Mouse (Mus musculus) neutrophil, adult 83 days (primary cell): ENCODE data around the gene Hils1. TPM values are rescaled to one million over a fixed set of nuclear protein-coding genes. Genes with fewer than 3 reads are reported as not detected.

Experiments
- total RNA-seq, 2 experiments: library from RNA; stranded (reverse); gene quantifications; one replicate each; pipeline ENCODE4 v1.2.4; 2023

The Hils1 gene
- not detected for total RNA-seq

GRCm38 (mm10) chr11:94967419-94967818 is at the start of gene Hils1:
TSS of gene Hils1 (plus strand) at chr11:94967593.

GRCm38 (mm10) chr11:94936045-94936444 is 31.3 kb upstream of the Hils1 start, which contains the start of gene Col1a1:
TSS of gene Col1a1 (plus strand) at chr11:94936224.

GRCm38 (mm10) chr11:94976199-94976598 is 8.8 kb downstream of the Hils1 start, which contains the start of gene Sgca:
TSS of gene Sgca (minus strand) at chr11:94976327.

GRCm38 (mm10) chr11:94990749-94991577 is 23.6 kb downstream of the Hils1 start, which contains the start of gene Ppp1r9b:
TSS of gene Ppp1r9b (plus strand) at chr11:94991035.

GRCm38 (mm10) chr11:95009629-95010014 is 42.2 kb downstream of the Hils1 start, which contains the start of gene Samd14:
TSS of gene Samd14 (plus strand) at chr11:95009879.

Other genes starting within 250 kb of the Hils1 start
- not detected for gene Cdc34b, start 225.8 kb upstream of the Hils1 start, total RNA-seq
- not detected for gene Tmem92, start 184.9 kb upstream of the Hils1 start, total RNA-seq
- gene Col1a1, start 31.4 kb upstream of the Hils1 start, total RNA-seq, result 100 to 1,000 TPM; 370 to 474 TPM
- gene Sgca, start 8.7 kb downstream of the Hils1 start, total RNA-seq, result not detected
- 100 to 1,000 TPM; 111 to 115 TPM for gene Ppp1r9b, start 23.4 kb downstream of the Hils1 start, total RNA-seq
- 10 to 100 TPM in 1 of 2 experiments, 1 to 10 TPM in 1; 7.4 to 11.7 TPM for gene Samd14, start 42.3 kb downstream of the Hils1 start, total RNA-seq
- gene Pdk2, start 73.8 kb downstream of the Hils1 start, total RNA-seq, result 1 to 10 TPM; 4.0 to 5.4 TPM
- not detected for gene Itga3, start 109.2 kb downstream of the Hils1 start, total RNA-seq
- under 1 TPM in 1 of 2 experiments, not detected in 1; 0.28 TPM for gene Dlx3, start 152.5 kb downstream of the Hils1 start, total RNA-seq
- gene Dlx4, start 178.7 kb downstream of the Hils1 start, total RNA-seq, result not detected